ENCODE assay signal across 8 mouse cellular contexts in genomic region chr4:34226089-34226840, GRCm38 (mm10).
DNase-seq lines count a peak whose midpoint lies in the region; ATAC-seq and TF ChIP-seq lines count a peak whose summit lies in the region.

No protein-coding gene starts in this region.

- H3K9ac ChIP-seq in forebrain, embryonic 15.5 days (replicated peaks), result no peak overlapping the region
- H3K9ac ChIP-seq in liver, embryonic 11.5 days (ENCODE audit: low read depth, low read length), result no peak overlapping the region
- H3K9ac ChIP-seq in lung, postnatal 0 days (replicated peaks; ENCODE audit: low read depth), result no peak overlapping the region

- no peaks in the 10 kb centered on the region for H3K9me3 ChIP-seq in forebrain, embryonic 15.5 days
- H3K9me3 ChIP-seq in liver, embryonic 11.5 days (ENCODE audit: control insufficient read depth, low read length), result no peaks in the 10 kb centered on the region
- H3K9me3 ChIP-seq in lung, postnatal 0 days (ENCODE audit: low read length), result no peaks in the 10 kb centered on the region

- no peaks in the 10 kb centered on the region for H3K27me3 ChIP-seq in forebrain, embryonic 15.5 days
- no peaks in the 10 kb centered on the region for H3K27me3 ChIP-seq in liver, embryonic 11.5 days (replicated peaks; ENCODE audit: control insufficient read depth, insufficient read depth, low read length)
- no peaks in the 10 kb centered on the region for H3K27me3 ChIP-seq in lung, postnatal 0 days (replicated peaks; ENCODE audit: insufficient read depth, low read length)

- H3K4me2 ChIP-seq in forebrain, embryonic 15.5 days (replicated peaks), result no peak overlapping the region
- no peak overlapping the region for H3K4me2 ChIP-seq in liver, embryonic 11.5 days
- no peak overlapping the region for H3K4me2 ChIP-seq in lung, postnatal 0 days (replicated peaks; ENCODE audit: low read depth, low read length)

- ATAC-seq in forebrain, embryonic 15.5 days (replicated peaks), result peak; percentile 58
- ATAC-seq in liver, embryonic 11.5 days (replicated peaks; ENCODE audit: low FRiP score), result no peak
- no peak for ATAC-seq in lung, postnatal 0 days

- WGBS in forebrain, embryonic 15.5 days, result 52% methylated on average over 5 of the region's 5 CpGs
- WGBS in liver, embryonic 11.5 days, result 53% methylated on average over 5 of the region's 5 CpGs
- WGBS in lung, postnatal 0 days, result 33% methylated on average over 5 of the region's 5 CpGs

- H3K27ac ChIP-seq in forebrain, embryonic 15.5 days (replicated peaks), result peak overlapping the region; percentile 56
- H3K27ac ChIP-seq in liver, embryonic 11.5 days (ENCODE audit: low read depth, low read length), result no peak overlapping the region
- no peak overlapping the region for H3K27ac ChIP-seq in lung, postnatal 0 days (ENCODE audit: low read length)

- H3K4me3 ChIP-seq in forebrain, embryonic 15.5 days, result no peak overlapping the region
- H3K4me3 ChIP-seq in liver, embryonic 11.5 days (ENCODE audit: low read depth, low read length), result no peak overlapping the region
- H3K4me3 ChIP-seq in lung, postnatal 0 days (ENCODE audit: low read depth, low read length), result no peak overlapping the region

- H3K4me1 ChIP-seq in forebrain, embryonic 15.5 days, result peaks cover 10% of the 10 kb centered on the region
- H3K4me1 ChIP-seq in liver, embryonic 11.5 days (replicated peaks; ENCODE audit: control insufficient read depth, insufficient read depth, low read length), result no peaks in the 10 kb centered on the region
- H3K4me1 ChIP-seq in lung, postnatal 0 days (ENCODE audit: insufficient read depth, low read depth, low read length), result no peaks in the 10 kb centered on the region

- no peak for TF ChIP-seq CTCF in lung, postnatal 0 days (IDR thresholded peaks at IDR 0.05)

- H3K36me3 ChIP-seq in forebrain, embryonic 15.5 days, result no peaks in the 10 kb centered on the region
- no peaks in the 10 kb centered on the region for H3K36me3 ChIP-seq in liver, embryonic 11.5 days (ENCODE audit: control insufficient read depth, insufficient read depth, low read length)
- H3K36me3 ChIP-seq in lung, postnatal 0 days (ENCODE audit: insufficient read depth, low read length), result no peaks in the 10 kb centered on the region

- TF ChIP-seq EP300 in lung, postnatal 0 days (IDR thresholded peaks at IDR 0.05), result no peak

- peak; percentile 25 for DNase-seq in gastrocnemius, adult 18-20 months (ENCODE audit: low spot score)
- no peak for DNase-seq in gastrocnemius, postnatal 25 days
- DNase-seq in MN1 (ENCODE audit: low spot score), result peak; percentile 12
- DNase-seq in layer of hippocampus, postnatal 36 days, result peak; percentile 56 to 59
- DNase-seq in liver, embryonic 11.5 days (ENCODE audit: low spot score), result no peak
- DNase-seq in natural killer cell, adult 2 months (ENCODE audit: low spot score in 2 of 2), result no peak
- no peak for DNase-seq in lung, postnatal 0 days (ENCODE audit: low spot score)

Comparison
In these comparisons a context has a peak if more than half of its experiments do, and no peak if none do; other contexts are left out.
1. DNase-seq: peak in gastrocnemius, adult 18-20 months (single experiment), MN1 (single experiment) and layer of hippocampus, postnatal 36 days (2 of 2); none in gastrocnemius, postnatal 25 days (single experiment), liver, embryonic 11.5 days (single experiment), natural killer cell, adult 2 months (0 of 2) and lung, postnatal 0 days (single experiment).